Mouse (Mus musculus) brain, adult 10 weeks (tissue): ENCODE results near the gene Crlf2. TPM values are rescaled to one million over a fixed set of nuclear protein-coding genes. Genes with fewer than 3 reads are reported as not detected.

Source experiments
- polyA plus RNA-seq: library from polyadenylated mRNA; stranded (reverse); fragments of 350-450 nt; fragmentation: Illumina TruSeq; extraction: RNeasy Lipid Tissue Mini Kit (QIAGEN cat#74804); gene quantifications from one replicate; pipeline ENCODE4 v1.2.3, GENCODE M21; 2015; ENCODE audit warnings: low read depth, low replicate concordance

Crlf2 gene
- polyA plus RNA-seq = 14.7 TPM

GRCm38 (mm10) chr5:109558404-109559160 lies at the start of gene Crlf2:
Crlf2 (minus strand) TSS chr5:109558993.

Other genes with a start within 250 kb of the Crlf2 start
- gene Vmn2r16, start 228.8 kb downstream of the Crlf2 start, polyA plus RNA-seq = not detected
- gene Vmn2r17, start 139.3 kb downstream of the Crlf2 start, polyA plus RNA-seq = not detected
- gene 5430403G16Rik, start 132.0 kb upstream of the Crlf2 start, polyA plus RNA-seq = 2.0 TPM
- gene 4930522L14Rik, start 192.9 kb upstream of the Crlf2 start, polyA plus RNA-seq = 2.9 TPM